Mouse (Mus musculus) kidney, adult 8-10 months (tissue): ENCODE measurements around the gene Rab3c.

Source experiments
- DNase-seq, 2 experiments: peaks; one replicate each; pipeline ENCODE4 v3.0.0; 2022

The Rab3c gene

GRCm38 (mm10) chr13:110012029-110012428 is 268.8 kb downstream of the Rab3c start:
- DNase-seq, result no peak

DNA sequence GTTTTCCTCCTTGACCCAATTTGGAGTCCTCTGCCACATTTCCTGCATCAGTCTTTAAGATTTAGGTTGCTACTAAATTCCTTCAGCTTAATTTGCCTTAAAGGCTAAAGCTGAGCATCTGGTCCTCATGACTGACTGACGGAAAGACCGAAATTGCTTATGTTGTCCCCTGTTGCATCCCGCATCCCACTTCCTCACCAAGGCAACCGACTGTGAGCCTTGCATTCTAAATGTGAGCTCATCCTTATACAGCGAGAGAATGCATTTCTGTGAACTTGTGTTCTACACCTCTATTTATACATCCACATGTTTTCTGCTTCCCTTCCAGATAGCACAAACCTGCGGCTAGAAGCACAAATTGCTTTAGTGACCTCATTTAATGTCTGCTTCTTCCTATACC is 269.9 kb downstream of the Rab3c start:
- no peak for DNase-seq

GRCm38 (mm10) chr13:110008539-110008938 is 272.3 kb downstream of the Rab3c start:
- DNase-seq, result no peak

DNA sequence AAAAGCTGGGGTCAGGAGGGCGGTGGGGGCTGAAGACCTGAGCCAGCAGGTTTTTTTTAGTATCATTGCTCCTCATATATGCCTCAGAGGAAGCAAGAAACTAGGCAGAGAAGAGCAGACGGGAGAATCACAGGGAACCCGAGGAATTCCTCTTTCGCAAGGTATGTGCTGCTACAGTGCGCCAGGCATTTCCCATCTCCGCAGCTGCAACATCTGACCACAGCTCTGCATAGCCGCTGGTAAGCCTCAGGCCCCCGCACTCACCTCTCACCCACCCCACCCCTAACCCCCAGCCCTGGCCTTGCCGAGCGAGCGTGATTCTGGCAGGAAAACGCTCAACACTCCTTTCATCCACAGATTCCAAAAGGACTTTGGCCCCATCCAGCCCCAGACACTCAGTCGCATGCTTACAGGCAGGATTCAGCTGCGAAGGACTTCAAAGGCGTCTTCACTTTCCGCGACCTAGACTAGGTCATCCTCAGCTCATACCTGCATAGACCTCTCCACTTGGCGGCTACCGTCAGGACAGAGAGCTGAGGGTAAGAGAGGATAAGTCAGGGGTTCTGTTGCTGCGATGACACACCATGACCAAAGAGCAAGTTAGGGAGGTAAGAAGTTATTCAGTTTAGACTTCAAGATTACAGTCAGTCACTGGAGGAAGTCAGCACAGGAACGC is 274.6 kb downstream of the Rab3c start:
- DNase-seq, result peak in 1 of 2 experiments; percentile 15
